Mouse (Mus musculus): Measurements from ENCODE around the gene Zfhx3.

The Zfhx3 gene

DNA sequence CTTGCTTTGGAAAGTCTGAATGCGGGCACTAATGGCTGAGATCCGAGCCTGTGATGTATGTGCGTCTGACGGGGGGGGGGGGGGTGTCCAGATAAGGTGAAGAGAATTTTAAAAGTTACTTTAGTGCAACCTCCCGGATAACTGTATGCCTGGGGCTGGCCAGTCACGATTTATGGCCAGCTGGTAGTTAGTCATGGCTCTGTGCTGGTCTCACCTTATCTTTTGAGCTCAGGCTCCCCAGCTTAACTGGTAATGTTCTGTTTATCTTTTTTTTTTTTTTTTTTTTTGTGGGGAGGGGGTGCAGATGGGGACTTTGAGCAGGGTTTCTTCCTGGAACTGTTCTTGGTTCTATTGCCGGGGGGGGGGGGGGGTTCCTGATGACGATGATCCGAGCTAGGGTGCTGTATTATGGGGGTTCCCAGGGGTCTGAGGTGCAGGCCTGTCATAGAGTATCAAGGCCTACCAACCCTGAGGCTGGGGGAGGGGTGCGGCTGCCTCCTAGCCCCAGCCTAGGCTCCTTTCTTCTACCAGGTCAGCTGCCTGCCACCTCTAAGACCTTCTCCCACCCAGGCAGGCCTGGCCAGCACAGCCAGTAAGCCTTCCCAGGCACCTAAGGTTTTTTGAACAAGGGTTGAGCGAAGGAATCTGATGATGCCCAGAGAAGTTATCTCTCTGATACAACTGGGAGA, 782.5 kb downstream of the Zfhx3 start:
- no peak for DNase-seq

DNA sequence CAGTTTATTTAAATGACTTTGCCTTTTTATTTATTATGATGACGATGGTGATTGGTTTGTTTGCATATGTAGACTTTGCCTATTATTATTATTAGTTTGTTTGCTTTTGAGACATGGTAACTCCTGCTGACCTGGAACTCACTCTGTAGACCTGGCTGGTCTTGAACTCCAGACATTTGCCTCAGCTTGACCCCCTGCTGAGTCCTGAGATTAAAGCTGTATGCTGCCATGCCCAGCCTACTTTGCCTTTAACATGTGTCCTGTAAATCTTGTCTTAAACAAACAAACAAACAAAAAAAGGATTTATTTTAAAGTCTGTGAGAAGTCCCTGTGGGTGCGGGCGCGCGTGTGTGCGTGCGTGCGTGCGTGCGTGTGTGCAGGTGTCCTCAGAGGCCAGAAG, 783.2 kb downstream of the Zfhx3 start:
- DNase-seq: no peak

DNA sequence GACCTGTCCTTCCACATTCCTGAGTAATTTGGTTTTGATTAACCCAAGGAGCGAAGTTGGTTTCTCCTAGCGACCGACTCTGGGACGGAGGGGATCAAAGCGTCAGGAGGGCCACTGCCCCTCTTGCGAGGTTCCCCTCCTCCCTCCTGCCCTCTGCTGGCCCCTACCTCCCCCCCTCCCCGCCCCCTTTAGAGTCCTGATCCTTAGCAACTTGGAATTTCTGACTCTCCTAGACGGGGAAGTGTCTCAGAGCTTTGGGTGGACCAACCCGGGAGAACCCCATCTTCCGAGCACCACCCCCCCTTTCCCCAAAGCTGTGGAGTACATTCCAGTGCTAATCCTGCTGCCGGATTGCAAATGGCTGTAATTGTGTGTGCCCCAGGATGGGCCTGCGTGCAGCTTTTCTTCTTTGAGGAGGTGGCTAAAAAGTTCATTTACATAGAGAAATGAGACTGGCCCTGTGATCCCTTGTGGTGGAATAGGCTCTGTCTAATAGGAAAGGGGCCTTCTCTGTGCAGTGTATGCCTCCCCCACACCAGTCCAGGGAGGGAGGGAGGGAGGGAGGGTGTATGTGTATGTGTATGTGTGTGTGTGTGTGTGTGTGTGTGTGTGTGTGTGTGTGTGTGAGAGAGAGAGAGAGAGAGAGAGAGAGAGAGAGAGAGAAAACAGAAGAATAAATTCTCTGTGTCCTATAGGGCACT, 784.2 kb downstream of the Zfhx3 start:
- no peak for DNase-seq

DNA sequence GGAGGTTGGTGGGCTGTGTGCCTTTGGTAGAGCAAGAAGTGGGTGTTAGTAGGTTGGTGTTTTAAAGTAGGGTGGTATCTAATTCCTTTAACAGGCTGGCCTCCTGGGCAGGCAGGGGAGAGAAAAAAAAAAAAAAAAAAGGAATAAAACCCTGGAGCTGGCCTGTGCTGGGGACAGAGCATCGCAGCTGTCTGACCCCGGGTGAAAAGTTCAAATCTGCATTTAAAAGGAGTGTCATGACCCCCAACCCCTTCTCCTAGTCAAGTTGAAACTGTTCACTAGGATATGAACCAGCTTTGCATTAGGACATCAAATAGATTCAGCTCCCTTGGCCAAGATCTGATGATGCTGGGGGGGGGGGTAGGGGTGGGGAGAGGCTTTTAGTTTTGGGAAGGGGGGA, 786.7 kb downstream of the Zfhx3 start:
- DNase-seq: no peak

DNA sequence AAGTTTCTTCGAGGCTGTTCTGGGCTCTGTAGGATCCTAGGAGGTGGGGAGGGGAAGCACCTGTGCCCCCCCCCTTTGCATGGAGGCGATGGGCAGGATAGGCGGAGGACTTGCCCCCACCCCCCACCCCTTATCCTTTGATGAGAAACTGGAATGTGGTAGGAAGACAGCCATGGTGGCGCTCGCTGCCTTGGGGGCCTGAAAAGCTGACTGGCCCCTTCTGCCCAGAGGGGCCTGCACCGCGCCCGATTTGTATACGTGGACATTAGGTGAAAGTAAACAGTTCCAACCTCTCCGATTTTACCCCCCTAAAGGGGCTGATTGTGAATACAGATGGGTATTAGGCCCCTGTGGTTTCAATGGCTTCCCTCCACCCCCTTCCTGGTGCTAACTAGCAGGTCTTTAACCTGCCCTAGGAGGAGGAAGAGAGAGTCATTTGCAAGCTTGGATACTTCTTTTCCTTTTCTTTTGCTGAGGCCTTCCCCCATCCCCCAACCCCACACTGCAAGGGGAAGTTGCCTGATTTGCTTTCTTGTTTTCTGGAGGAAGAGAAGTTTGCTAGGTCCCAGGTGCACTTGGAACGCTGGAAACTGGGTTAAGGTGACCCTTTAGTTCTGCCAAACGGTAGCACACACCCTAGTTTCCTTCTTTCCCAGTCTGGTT, 787.4 kb downstream of the Zfhx3 start:
- no peak for DNase-seq

DNA sequence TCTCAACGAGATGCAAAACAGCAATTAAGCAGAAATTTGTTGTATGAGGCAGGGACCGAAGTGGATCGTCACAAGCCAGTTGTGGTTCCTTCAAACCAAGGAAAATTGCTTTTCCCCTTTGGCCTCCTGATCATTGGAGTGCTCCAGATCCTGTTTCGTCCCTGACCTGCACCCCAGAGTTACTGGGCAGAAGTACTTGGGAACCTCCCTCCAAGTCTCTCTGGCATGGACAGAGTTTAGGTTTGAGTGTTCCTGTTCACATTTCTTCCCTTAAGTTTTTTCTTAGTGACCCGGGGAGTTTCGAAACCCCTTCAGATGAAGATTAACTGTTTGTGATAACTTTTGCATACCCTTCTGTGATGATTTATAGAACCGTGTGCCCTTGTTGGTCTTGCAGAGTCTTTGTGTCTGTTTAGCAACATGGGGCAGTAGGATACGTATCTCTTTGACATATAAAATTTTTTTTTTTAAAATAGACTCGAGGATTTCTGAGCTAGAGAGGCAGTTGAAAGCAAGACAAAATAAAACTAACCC, 788.5 kb downstream of the Zfhx3 start:
- DNase-seq: no peak

DNA sequence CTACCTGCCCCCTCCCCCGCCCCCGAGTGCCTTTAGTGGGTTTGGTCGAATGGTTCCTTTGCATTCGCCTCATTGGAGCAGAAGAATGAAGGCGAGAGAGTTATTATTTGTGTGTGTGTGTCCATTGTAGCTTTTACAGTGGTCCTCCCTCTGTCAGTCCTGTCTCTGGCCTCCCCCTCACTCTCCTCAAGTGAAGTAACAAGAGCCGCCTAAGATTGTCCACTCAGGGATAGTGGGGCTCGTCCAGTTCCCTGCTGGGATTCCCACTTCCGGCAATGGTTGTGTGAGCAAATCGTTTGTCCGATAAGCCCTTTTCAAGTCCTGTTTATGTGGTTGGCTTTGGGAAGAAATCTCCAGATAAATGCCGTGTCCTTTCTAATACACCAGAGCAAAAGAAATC, 790.1 kb downstream of the Zfhx3 start:
- DNase-seq: no peak

DNA sequence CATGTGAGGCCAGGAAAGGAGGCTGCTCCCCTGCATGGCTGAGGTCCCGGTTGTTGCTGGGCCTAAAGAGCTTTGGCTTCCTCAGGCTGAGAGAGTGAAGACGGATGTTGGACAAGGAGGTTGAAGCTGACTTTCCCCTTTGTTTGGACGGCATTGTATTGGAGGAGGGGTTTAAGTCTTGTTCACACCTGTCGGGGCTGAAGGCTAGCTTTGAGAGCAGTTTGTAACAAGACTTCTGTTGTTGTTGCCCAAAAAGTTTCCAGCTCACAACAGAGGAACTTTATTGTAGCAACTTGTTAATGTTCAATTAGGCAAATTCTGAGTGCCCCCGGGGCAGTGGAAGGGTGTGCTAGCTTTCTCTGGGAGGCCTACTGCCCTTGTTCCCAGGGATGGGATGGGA, 790.9 kb downstream of the Zfhx3 start:
- DNase-seq: no peak

DNA sequence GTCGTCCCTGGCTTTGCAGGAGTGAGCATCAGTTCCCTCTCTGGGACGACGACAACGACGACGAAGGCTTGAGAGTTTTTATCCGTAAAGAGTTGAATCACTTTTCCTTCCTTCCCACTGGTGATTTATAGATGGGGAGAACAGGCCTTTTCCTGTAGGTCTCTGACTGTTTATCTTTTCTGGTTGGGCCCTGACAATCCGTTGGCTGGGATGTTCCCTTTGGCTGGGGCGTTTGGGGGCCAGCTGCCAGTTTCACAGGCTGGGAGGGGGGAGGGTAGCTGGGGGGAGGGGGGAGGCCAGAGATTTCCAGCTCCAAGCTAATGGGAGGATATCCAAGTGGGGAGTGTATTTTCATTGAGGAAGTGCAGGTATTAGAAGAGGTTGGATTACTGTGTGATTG, 794.0 kb downstream of the Zfhx3 start:
- DNase-seq: no peak

DNA sequence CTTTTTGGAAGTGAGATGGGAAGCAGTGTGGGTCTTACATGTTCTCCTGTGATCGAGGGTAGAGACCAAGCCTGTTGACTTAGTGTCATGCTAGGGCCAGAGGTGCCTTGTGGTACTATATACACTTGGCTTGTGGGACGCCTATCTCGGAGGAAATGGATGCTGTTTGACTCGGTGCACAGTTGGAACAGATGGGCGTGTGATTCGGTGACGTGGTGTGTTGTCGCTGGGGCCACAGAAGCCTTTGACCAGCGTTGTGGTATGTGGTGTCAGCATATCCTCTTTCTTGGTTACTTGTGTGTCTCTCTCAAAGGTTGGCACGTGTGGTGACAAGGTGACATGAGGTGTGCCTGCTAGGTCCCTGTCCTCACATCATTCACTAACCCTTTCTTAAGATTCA, 795.7 kb downstream of the Zfhx3 start:
- DNase-seq: no peak

DNA sequence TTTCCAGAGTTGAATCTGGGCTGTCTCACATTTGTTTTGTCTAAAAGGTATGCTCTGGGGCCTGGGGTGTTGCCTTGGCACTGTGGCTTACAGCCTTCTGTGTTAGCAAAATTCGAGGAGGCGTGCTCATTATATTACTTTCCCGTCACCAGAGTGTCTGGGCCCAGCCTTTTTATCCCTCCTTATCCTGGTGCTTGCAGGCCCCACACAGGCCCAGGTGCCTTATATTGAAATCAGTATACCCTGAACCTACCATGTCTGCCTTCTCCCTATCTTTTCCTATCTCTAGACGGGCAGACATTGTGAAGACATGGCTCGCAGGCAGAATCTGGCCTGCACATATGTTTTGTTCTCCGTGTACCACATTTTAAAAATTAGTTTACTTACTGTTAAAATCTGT, 797.1 kb downstream of the Zfhx3 start:
- DNase-seq: no peak

DNA sequence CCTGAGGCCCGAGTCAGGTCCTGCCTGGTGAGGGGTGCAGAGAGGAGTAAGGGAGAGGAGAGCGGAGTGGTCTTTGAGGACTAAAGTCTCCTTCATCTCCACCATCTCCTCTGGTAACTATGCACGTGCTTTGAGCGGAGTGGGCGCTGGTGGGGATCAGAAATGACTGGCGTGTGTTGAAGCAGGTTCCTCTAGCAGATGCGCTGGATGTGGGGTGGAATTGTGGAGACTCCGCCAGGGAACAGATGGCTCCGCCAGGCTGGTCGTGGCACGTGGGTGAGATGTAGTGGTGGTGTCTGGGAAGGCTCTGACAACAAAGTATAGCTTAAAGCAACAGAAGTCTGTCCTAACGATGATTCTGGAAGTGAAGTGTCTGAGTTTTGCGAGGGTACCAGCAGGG, 798.0 kb downstream of the Zfhx3 start:
- DNase-seq: no peak

DNA sequence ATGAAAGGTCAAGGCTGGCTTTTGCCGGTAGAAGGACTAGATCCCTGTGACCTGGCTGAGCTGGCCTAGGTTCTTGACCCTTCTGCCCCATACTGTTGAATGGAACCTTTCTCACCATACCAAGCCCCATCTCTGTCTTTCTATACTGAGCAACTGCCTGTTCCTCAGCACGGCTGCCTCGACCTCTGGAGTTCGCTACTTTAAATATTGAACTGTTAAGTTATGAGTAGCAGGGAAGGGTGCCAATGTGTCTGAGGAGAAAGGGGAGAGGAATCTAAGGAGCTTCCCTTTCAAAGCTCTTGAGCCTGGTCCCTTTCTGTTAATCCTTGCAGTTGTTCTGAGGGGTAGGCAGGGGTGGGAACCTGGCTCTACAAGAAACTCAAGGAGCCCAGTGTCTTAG, 799.2 kb downstream of the Zfhx3 start:
- DNase-seq: no peak

DNA sequence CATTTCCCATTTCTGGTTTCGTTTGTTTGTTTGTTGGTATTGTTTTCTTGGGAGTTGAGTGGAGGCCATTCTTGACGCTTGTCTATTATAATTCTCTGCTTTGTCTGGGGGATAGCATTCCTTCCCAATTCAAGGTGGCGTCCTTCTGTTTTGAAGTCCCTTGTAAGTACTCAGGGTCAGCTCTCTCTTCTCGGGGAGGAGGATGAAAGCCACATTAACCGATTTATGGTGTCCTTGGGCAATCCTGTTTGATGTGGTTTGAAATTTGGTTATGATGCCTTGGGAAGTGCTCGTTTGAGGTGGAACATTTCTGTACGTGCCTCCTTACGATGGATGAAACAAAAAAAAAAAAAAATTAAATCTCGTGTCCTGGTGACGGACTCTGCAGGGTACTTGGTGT, 800.0 kb downstream of the Zfhx3 start:
- no peak for DNase-seq

DNA sequence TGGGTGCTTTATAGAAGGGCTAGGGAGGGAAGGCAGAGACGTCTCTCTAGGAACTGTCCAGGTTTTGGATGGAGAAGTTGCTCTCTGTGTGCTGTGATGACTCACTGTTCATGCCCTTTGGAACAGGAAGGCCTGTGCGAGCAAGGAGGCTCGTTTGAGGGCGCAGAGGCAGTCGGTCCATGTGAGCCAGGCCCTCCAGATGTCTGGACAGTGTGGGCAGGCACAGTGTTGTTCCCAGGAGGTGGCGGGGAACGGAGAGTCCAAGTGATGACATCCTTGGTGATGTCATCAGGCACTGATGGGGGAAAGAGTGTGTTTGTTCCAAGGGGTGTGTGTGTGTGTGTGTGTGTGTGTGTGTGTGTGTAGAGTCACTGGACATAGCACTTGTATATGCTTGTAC, 800.8 kb downstream of the Zfhx3 start:
- no peak for DNase-seq

DNA sequence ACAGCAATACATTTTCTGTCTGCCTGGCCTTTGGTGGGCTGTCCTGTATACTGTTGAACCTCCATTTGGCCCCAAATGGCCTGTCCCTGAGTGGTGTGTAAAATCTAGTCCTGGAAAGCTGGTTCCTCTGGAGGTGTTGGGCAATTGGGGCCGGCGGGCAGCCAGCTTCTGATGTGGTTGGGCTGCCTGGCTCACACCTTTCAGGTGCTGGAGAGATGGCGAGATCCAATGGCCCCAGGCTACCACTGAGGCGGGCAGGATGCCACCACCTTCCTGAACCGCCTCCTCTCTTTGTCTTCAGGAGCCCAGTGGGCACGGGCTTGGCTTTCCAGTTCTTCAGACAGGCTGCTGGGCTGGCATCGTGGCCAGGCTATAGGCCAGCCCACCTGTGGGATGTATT, 803.1 kb downstream of the Zfhx3 start:
- DNase-seq: no peak

DNA sequence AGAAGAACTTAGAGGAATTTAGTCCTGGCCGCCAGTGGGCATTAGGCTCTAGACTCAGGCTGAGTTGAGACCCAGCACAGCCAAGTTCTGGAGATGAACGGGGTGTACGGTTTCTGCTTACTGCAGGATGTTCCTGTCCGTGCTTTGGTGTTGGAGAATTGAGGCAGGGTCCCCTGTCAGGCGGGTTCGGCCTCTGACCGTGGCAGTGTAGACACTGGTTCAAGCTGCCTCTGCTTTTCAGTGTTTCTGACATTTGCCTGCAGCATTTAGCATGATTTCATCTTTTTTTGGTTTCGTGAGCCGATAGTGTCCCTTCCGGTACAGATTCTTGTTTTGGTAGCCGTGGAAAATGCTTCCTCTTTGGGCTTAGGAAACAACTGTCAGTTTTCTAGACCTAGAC, 805.7 kb downstream of the Zfhx3 start:
- DNase-seq: no peak

DNA sequence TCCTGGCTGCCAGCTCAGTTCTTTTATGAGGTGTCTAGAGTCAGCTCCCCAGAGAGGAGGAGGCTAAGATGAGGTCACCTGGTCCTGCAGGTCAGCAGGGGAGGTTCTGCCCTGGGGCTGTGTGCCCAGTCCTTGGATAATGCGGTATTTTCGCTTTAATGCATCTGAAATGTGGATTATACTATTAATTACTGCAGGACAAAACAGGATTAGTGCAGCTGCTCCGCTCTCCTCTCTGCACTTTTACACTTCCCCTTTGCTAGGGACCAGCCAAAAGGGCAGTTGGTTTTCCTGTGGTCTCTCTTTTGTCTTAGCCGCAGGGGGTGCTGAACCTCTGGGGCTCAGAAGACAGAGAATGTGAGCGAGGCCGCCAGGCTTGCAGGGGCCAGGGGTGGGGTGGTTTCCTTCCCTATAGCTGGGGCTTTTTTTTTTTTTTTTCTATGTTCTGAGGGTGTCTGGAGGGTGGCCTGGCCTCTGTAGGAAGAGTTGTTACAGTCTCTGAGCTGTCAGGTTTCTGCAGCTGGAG, 806.5 kb downstream of the Zfhx3 start:
- no peak for DNase-seq

DNA sequence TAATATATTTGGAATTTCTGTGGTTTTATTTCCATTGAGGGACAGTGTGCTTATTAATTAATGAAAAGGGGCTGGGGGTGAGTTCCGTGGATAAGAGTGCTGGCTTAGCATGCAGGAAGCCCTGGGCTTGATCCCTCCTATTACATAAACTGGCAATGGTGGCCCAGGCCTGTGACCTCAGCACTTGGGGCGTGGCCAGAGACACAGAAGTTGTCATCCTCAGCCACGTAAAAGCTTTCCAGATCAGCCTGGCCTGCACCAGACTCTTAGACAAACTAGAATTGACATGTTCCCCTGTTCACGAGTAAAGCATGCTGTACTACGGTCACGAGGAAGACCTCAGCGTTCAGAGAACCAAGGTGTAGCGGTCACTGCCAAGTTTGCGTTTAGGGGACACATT, 808.4 kb downstream of the Zfhx3 start:
- no peak for DNase-seq

DNA sequence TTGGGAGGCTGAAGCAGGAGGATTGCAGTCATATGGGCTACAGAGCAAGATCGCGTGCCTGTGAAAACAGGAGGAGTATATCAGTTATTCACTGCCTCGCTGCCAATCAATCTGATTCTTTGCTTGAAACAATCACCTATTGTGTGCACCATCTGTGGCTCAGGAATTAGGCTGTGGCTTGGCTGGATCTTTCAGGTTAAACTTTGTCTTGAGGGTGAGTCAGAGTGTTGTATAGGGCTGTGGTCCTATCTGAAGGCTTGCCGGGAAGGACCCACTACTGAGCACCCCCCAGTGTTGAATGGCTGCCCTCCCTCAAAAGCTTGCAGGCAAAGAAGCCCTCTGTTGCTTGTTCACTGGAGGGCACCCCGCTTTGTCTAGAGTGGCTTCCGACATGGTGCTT, 812.1 kb downstream of the Zfhx3 start:
- no peak for DNase-seq

DNA sequence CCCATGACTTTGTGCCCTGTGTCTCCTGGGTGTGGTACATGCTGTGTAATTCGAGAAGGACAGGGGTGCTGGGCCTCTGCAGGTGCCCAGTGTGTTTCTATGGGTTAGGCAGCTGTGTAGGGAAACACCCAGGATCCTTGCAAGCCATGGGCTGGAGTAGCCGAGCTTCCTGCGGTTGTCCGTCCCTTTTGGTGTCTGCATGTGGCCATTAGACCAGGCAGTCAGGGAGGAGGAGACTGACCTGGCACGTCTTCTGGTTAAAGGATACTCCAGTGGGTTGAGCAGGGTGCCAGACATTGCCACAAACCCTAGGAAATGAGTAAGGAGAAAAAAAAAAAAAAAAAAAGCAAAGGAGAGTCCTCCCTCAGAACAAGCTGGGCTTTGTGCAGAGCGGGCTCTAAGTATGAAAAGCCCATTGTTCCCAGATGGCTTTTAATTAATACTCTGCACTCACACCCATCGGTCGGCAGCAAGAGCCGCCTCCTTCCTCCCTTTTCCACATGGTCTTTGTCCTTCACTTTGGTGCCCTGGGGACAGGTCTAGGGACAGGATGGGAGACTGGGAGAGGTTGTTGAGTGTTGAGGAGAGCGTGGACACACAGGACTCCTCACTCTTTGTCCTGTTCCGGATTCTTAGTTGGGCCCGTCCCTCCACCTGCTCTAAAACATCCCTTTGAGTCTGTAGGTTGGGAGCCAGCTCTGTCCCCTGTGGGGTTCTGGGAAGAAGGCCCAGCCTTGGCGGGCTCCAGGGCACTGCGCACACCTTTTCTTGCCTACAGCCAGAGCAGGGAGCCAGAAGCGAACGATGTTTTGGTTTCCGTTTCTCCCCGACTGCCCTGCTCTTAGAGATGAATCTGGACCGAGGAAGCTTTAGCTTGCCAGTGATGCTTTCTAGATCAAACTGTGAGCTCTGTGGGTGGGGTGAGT, 813.2 kb downstream of the Zfhx3 start:
- DNase-seq: no peak

DNA sequence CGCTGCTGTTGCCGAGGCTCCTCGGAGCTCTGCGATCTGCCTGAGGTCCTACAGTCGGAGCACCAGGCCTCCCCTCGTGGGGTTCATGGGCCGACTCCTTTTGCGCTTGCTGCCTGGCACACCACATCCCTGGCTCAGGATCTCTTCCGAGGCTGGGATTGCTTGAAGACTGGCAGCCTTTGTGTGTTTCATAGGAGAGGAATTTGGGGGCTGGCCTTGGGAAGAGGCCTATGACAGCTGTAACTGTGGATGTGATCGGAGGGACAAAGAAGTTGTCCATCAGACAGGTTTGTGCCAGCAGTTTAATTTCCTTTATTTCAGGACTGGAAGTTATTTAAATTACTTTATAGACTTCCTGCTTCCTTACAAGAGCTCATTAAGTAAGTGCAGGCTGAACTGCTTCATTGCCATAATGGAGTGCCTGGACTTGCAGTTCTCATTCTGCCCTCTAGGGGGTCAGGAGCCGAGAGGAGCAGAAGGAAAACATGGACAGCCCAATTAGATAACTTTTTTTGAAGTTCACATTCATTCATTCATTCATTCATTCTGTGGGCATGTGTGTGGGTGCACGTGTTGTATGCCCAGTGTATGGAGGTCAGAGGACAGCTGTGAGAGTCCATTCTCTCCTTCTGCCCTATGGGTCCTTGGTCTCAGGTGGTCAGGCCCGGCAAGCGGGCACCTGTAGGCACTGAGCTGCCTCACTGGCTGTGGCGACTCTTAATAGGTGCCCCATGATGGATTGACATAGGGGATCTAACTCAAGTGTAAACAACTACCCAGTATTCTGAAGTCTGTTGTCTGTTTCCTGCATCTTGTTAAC, 817.3 kb downstream of the Zfhx3 start:
- peak in 1 of 2 experiments; percentile 9 for DNase-seq

All from thymus, adult 18-20 months (tissue).